Mouse (Mus musculus): ENCODE data around the gene Zbtb25.

- TF ChIP-seq GATA1 (IDR thresholded peaks at IDR 0.05; ENCODE audit: borderline replicate concordance, low read length): no peak
- TF ChIP-seq FLI1 (IDR thresholded peaks at IDR 0.05; ENCODE audit: low read length): no peak
Observed at GRCm38 (mm10) chr12:76385342-76385741, 15.9 kb upstream of the Zbtb25 start.

Data from megakaryocyte, embryonic 14.5 days (primary cell).